Mouse (Mus musculus): Measurements from ENCODE around the gene Podn. TPM values are rescaled to one million over a fixed set of nuclear protein-coding genes. Genes with fewer than 3 reads are reported as not detected.

Gene Podn
- polyA plus RNA-seq, 1 experiment, result 1.0 TPM

- Histone ChIP-seq H3K27me3 (ENCODE audit: control insufficient read depth, insufficient read depth, low read length) (no peaks in the 10 kb centered on the region; the same call in 1 of the 2 replicates), H3K4me3 (replicated peaks; ENCODE audit: insufficient read depth, low read depth, low read length) (no peak overlapping the region), H3K27ac (ENCODE audit: insufficient read depth, low read length) (no peak overlapping the region), H3K4me1 (ENCODE audit: control insufficient read depth, insufficient read depth, low read length) (no peaks in the 10 kb centered on the region)
- TF ChIP-seq CTCF (IDR thresholded peaks at IDR 0.05; ENCODE audit: borderline replicate concordance, insufficient read depth, low read depth, low read length) (no peak), POLR2A (IDR thresholded peaks at IDR 0.05; ENCODE audit: borderline replicate concordance, insufficient read depth, low read length) (no peak)
- 78% methylated on average over 3 of the region's 3 CpGs for whole genome bisulfite sequencing
- DNase-seq, result no peak
These were observed 18.9 kb downstream of the Podn start for GRCm38 (mm10) chr4:108077224-108077955.

GRCm38 (mm10) chr4:108074204-108074823 lies 21.9 kb downstream of the Podn start:
- DNase-seq, result no peak
- Histone ChIP-seq H3K4me1 (ENCODE audit: control insufficient read depth, insufficient read depth, low read length) (no peaks in the 10 kb centered on the region), H3K27ac (ENCODE audit: insufficient read depth, low read length) (no peak overlapping the region), H3K4me3 (replicated peaks; ENCODE audit: insufficient read depth, low read depth, low read length) (no peak overlapping the region), H3K27me3 (ENCODE audit: control insufficient read depth, insufficient read depth, low read length) (no peaks in the 10 kb centered on the region)
- TF ChIP-seq POLR2A (IDR thresholded peaks at IDR 0.05; ENCODE audit: borderline replicate concordance, insufficient read depth, low read length) (no peak), CTCF (IDR thresholded peaks at IDR 0.05; ENCODE audit: borderline replicate concordance, insufficient read depth, low read depth, low read length) (no peak)
- WGBS, result 81% methylated on average over 3 of the region's 3 CpGs

DNA sequence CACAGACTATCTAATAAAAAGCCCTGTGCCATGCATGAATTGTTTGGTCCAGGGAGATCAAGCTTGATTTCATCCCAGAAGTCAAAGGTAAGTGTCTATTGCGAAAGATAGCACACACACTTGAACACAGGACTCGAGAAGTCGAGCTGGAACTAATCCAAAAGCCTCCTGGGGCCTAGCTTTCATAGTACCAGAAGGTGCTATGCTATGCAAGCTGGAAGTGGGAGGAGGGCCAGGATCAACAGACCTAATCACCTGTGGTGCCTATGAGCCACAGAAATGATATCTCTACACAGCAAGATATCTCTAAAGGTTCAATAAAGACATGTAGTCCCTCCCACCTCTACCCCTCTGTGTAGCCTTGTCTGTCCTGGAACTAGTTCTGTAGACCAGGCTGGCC lies 24.2 kb downstream of the Podn start:
- WGBS, result 68% methylated on average over 3 of the region's 3 CpGs
- Histone ChIP-seq H3K27me3 (ENCODE audit: control insufficient read depth, insufficient read depth, low read length) (no peaks in the 10 kb centered on the region), H3K27ac (ENCODE audit: insufficient read depth, low read length) (no peak overlapping the region), H3K4me1 (ENCODE audit: control insufficient read depth, insufficient read depth, low read length) (no peaks in the 10 kb centered on the region), H3K4me3 (replicated peaks; ENCODE audit: insufficient read depth, low read depth, low read length) (no peak overlapping the region)
- no peak for TF ChIP-seq CTCF (IDR thresholded peaks at IDR 0.05; ENCODE audit: borderline replicate concordance, insufficient read depth, low read depth, low read length)
- no peak for TF ChIP-seq POLR2A (IDR thresholded peaks at IDR 0.05; ENCODE audit: borderline replicate concordance, insufficient read depth, low read length)
- DNase-seq, result peak in 1 of 2 experiments; percentile 28

DNA sequence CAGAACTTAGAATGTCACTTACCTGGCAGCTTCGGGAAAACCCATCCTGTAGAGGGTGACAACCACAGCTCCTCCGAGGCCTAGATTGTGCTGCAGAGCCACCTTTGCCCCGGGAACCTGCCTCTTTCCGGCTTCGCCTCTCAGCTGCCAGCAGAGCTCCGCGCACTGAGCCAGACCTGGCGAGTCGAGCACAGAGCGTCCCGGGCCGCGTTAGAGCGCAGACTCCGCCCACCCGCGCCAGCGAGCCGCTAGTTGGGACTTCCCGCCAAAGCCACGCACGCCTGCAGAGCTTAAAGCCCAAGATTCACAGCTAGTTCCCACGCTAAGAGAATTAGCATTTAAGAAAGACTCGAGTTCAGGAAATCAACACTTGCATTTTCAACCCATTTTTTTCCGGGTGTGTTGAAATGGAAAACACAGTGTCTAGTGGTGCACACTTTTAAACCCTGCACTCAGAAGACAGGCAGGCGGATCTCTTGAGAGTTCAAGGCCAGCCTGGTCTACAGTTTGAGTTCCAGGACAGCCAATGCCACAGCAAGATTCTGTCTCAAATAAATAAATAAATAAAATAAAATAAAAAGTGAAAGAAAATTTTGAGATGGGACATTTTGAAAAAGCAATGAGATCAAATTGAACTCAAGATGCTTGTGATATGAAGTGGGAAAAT lies 24.9 kb downstream of the Podn start:
- peak; percentile 94 to 96 for DNase-seq
- H3K27ac ChIP-seq (ENCODE audit: insufficient read depth, low read length), result no peak overlapping the region; the same call in 1 of the 2 replicates
- WGBS, result 2% methylated on average over 26 of the region's 26 CpGs
- H3K27me3 ChIP-seq (ENCODE audit: control insufficient read depth, insufficient read depth, low read length), result no peaks in the 10 kb centered on the region
- H3K4me3 ChIP-seq (replicated peaks; ENCODE audit: insufficient read depth, low read depth, low read length), result peak overlapping the region; percentile 68
- no peaks in the 10 kb centered on the region for H3K4me1 ChIP-seq (ENCODE audit: control insufficient read depth, insufficient read depth, low read length)
- TF ChIP-seq CTCF (IDR thresholded peaks at IDR 0.05; ENCODE audit: borderline replicate concordance, insufficient read depth, low read depth, low read length), result no peak
- peak; percentile 46; the same call in 1 of the 2 replicates for TF ChIP-seq POLR2A (IDR thresholded peaks at IDR 0.05; ENCODE audit: borderline replicate concordance, insufficient read depth, low read length)

GRCm38 (mm10) chr4:108070723-108071122 lies 25.5 kb downstream of the Podn start:
- Histone ChIP-seq H3K27ac (ENCODE audit: insufficient read depth, low read length) (no peak overlapping the region), H3K27me3 (ENCODE audit: control insufficient read depth, insufficient read depth, low read length) (no peaks in the 10 kb centered on the region), H3K4me3 (replicated peaks; ENCODE audit: insufficient read depth, low read depth, low read length) (peak overlapping the region; percentile 68), H3K4me1 (ENCODE audit: control insufficient read depth, insufficient read depth, low read length) (no peaks in the 10 kb centered on the region)
- DNase-seq, result peak; percentile 27 to 35
- TF ChIP-seq POLR2A (IDR thresholded peaks at IDR 0.05; ENCODE audit: borderline replicate concordance, insufficient read depth, low read length) (no peak), CTCF (IDR thresholded peaks at IDR 0.05; ENCODE audit: borderline replicate concordance, insufficient read depth, low read depth, low read length) (no peak)
- 2% methylated on average over 8 of the region's 8 CpGs for WGBS

GRCm38 (mm10) chr4:108070286-108070685 lies 26.0 kb downstream of the Podn start:
- no peaks in the 10 kb centered on the region for H3K4me1 ChIP-seq (ENCODE audit: control insufficient read depth, insufficient read depth, low read length)
- H3K4me3 ChIP-seq (replicated peaks; ENCODE audit: insufficient read depth, low read depth, low read length), result peak overlapping the region; percentile 68
- H3K27ac ChIP-seq (ENCODE audit: insufficient read depth, low read length), result no peak overlapping the region
- no peaks in the 10 kb centered on the region for H3K27me3 ChIP-seq (ENCODE audit: control insufficient read depth, insufficient read depth, low read length)
- WGBS, result 62% methylated on average over 4 of the region's 4 CpGs
- TF ChIP-seq CTCF (IDR thresholded peaks at IDR 0.05; ENCODE audit: borderline replicate concordance, insufficient read depth, low read depth, low read length) (no peak), POLR2A (IDR thresholded peaks at IDR 0.05; ENCODE audit: borderline replicate concordance, insufficient read depth, low read length) (no peak)
- no peak for DNase-seq

GRCm38 (mm10) chr4:108068081-108068480 lies 28.2 kb downstream of the Podn start:
- TF ChIP-seq CTCF (IDR thresholded peaks at IDR 0.05; ENCODE audit: borderline replicate concordance, insufficient read depth, low read depth, low read length), result no peak
- no peak for TF ChIP-seq POLR2A (IDR thresholded peaks at IDR 0.05; ENCODE audit: borderline replicate concordance, insufficient read depth, low read length)
- Histone ChIP-seq H3K4me3 (replicated peaks; ENCODE audit: insufficient read depth, low read depth, low read length) (no peak overlapping the region), H3K4me1 (ENCODE audit: control insufficient read depth, insufficient read depth, low read length) (no peaks in the 10 kb centered on the region; the same call in 1 of the 2 replicates), H3K27ac (ENCODE audit: insufficient read depth, low read length) (no peak overlapping the region), H3K27me3 (ENCODE audit: control insufficient read depth, insufficient read depth, low read length) (no peaks in the 10 kb centered on the region)
- WGBS, result 84% methylated on average over 2 of the region's 2 CpGs
- no peak for DNase-seq

All from cerebellum, adult 2 months (tissue).